Mouse (Mus musculus) regulatory T cell (primary cell): Measurements from ENCODE around the gene Ttc26.

Experiments
- in situ Hi-C: fragments of 300-600 bp; cut with MboI, MseI; formaldehyde crosslinking; loops from one replicate; pipeline ENCODE4 v1.15.1; 2025; ENCODE audit warnings: high pct_unique_total_duplicates

The Ttc26 gene

DNA sequence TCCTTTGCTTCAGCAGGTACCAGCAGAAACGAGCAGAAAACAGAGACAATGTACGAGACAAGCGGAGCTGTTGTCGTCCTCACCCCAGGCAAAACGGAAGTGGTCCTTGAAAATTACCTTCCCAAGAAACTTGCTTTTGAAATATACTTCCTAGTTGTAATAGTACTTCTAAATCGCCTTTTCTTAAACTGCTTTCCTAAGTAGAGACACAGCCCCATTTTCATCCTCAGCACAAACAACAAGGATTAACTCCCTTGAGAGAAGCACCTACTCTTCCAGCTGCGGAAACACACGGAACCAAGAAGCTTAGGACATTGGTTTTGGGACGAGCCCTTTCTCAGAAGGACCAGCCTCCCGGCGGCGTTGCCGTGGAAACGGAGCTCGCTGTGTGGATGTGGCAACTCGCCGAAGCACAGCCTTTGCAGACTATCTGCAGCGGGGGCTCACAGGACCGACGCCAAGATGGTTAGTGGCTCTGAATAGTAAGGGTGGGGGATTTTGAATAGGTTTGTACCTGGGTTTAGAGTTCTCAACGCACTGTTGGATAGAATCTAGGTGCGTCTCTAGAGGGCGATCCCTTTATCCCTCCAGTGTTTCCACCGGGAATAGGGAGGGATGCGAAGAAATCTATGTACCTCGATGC lies at the start of gene Ttc26:
Gene Ttc26 (plus strand): TSS at position 341 of the 643 bp plus-strand sequence.
- in situ Hi-C loops: no loop called here

DNA sequence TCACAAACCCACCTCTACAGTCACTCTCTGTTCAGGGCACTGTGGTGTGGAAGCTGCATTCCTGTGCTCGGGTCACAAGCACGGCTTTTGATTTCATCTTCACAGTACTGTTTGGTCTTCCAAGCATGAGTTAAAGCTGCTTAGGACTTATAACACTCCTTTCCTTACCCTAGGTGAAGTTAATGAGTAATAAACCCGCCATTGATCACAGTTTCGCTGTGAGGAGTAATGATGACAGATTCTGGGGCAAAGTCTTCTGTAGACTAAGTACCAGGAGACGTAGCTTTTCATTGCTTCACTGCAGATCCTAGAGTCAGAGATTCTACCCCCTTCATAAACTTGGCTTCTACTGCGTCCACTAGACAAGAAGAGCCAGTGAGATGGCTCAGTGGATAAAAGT lies 46.0 kb upstream of the Ttc26 start:
- in situ Hi-C loops: no loop called here

DNA sequence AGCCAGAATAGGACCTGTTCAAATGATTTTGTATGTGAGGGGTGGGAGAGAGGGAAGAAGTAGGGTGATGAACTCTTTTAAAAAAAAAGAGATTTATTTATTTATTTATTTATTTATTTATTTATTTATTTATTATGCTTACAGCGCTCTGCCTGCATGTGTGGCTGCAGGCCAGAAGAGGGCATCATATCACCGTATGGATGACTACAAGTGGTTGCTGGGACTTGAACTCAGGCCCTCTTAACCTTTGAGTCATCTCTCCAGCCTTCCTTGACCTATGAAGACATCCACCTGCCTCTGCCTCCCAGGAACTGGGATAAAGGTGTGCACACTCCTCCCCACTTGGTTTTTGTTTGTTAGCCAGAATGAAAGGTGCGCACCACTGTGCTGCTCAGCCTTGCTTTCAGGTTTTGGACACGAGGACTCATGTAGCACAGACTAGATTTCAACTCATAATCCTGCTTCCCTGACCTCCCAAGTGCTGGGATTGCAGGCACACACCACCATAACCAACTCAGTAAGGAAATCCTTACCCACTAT lies 44.0 kb upstream of the Ttc26 start:
- in situ Hi-C loops: no loop called here

DNA sequence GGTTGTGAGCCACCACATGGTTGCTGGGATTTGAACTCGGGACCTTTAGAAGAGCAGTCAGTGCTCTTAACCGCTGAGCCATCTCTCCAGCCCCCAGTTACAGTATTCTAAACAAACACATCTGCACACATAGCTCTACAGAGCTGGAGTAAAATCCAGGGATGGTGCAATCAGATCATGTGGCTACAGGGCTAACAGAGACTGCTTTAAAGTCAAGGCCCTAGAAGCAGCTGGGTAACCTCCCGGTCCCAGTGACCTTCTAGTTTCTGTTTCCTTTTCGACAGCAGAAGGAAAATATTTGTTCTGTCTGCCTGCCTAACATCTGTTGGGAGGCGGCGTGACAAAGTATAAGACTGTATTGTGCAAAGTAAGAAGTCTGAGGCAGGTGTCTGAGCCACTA lies 43.3 kb upstream of the Ttc26 start:
- in situ Hi-C loops: no loop called here

DNA sequence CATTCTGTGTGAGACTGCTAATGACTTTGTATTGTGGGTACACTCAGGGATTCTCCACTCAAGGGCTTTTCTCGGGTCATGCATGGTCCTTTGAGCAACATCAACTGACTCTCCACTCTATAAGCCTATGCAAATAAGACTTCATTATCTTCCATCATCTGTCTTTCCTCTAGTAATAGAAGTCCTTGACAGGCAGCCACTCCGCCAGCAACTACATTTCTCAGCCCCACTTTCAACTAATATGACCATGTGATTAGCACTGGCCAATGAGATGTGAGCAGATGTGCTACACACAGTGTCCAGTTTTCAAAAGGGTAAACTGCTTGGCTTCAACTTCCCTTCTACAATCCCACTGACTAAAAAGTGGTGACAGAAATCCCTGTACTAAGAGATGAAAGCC lies 42.2 kb upstream of the Ttc26 start:
- in situ Hi-C loops: no loop called here

DNA sequence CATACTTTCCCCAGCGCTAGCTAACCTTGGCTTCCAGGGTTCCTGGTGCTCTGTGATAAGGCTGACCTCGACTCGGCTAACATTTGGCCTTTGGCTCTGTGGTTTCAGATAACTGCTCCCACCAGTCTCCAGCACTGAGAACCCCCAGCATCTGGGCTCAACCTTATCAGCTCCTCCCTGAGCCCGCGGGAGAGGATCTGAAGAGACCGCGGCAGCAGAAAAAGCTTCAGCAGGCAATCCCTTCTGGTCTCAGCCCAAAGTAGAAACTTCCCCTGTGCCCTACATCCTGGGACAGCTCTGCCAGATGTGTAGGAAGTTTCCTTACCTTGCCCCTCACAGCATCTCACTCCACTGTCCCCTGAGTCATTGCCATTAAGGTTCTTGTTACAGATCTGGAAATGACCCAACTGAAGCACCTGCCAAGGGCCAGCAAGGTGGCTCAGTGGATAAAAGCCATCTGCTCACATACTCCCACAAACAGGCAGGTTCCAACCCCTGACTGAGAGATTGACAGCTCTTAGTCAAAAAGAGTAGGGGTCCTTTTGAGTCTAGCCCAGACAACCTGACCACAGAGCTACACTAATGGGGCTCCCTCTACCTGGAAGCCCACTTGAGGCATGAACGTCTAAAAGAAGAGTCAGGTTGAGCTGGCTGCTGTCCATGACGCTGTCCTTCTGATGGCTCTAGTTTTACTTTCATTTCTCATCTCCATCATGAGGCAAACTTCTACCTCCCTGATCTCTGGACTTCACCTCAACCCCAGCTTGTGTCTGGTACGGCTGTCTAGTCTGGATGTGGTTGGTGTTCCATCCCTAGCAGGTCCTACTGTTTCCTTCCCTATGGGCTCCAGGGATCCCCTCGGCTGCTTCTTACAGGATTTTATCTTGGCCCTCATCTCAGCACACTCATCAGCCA lies 39.3 kb upstream of the Ttc26 start:
- in situ Hi-C loops: no loop called here

DNA sequence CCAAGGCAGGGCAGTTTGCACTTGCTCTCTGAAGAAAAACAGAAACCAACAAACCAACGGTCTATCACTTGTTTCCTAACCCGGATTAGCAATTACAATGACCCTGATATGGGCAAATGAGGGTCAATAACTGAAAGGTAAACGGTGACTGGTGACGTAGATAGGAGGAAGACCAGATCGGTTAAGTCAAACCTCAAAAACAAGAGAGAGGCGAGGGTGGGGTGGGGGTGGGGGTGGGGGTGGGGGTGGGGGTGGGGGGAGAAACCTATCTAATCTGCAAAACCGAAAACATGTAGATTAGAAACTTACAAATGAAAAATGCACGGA lies 38.6 kb upstream of the Ttc26 start:
- in situ Hi-C loops: no loop called here

DNA sequence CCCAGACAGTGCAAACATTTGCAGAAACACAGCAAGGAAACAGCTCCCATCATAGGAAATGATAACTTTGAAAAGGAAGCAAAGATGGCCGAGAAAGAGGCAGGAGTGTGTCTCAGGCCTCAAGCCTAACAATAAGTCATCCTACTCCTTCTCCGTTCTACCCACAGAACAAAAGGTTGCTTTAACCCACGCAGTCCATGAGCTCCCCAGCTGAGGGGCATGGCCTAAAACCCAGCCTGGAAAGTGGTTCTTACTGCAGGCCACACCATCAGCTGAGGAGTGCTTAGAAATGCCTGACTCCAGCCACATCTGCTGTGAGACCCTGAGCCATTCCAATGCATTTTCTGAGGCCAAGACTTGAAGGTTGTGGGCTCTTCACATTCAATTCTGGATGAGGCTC lies 37.7 kb upstream of the Ttc26 start:
- in situ Hi-C loops: no loop called here

DNA sequence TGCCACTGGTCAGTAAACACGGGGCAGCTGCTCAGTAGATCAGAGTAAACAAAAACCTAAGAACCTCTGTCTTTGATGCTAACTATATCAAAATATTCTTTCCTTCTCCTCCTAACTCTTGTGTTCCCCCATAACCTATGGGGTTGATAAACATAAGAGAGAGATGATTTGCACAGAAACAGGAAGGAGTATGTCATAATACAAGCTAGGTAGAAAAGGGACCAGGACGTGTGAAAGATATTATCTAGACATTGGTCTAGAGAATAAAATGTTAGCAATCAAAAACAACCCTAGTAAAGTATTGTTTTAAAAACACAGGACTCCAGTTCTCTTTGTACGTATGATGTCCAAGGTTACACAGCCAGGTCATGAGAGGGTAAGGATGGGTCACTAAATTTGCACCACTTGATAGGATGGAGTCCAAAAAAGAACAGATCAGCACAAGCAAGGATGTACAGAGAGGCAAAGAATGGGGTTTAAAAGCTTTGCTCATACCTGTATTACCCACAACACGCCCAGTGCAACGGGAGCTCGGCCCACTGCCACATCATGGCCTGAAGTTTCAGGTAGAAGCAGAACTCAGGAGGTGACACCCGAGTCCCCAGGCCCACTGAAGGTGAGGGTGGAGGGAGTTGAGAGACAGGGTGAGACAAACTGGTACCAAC lies 37.1 kb upstream of the Ttc26 start:
- in situ Hi-C loops: no loop called here

DNA sequence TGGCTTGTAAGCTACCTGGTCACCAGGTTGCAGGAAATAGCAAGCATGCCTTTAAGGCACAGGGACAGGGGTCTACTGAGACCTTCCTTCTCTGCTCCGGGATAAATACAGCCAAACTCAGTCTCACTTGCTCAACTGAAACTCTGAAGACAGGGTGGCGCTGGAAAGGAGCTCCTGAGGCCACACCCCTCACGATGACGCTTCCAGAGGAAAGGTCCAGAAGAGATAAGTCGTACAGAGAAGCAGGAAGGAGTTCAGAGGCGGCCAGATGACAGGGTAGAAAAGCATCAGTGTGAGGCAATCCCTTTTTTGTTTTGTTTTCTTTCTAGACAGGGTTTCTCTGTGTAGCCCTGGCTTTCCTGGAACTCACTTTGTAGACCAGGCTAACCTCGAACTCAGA lies 35.5 kb upstream of the Ttc26 start:
- in situ Hi-C loops: no loop called here

DNA sequence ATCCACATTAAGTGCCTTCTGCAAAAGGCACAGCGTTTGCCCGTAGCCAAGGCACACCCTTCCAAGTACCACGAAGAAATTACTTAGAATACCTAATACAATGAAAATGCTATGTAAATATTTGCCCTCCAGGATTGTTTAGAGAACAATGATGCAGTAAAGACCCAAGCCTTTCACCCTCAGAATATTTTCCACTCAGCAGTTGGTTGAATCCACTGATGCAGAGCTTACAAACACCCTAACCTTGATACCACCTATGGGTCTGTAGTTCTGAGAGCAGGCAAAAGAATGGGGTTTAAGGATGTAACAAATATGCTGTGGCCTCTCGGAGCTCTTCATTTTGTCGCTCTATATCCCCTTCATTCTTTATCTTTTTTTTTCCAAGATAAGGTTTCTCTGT lies 33.4 kb upstream of the Ttc26 start:
- in situ Hi-C loops: no loop called here

DNA sequence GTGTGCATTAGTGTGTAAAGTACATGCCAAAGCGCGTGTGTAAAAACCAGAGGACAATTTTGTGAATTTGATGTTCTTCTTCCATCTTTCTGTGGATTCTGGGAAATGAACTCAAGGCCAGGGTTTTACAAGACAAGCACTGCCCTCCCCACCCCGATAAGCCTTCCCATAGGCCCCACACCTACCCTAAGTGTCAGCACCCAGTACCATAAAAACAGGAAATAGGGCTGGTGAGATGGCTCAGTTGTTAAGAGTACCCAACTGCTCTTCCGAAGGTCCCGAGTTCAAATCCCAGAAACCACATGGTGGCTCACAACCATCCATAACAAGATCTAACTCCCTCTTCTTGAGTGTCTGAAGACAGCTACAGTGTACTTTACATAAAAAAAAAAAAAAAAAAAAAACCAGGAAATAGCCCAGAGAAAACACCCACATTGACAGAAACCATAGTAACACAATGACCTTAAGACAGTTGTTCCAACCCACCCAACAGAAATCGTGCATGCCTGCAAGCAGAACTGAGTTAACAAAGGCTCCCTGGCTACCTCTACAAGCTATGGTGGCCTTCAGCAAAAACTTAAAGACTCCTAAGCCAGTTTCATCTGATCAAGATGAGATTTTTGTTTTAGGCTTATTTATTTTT lies 32.3 kb upstream of the Ttc26 start:
- in situ Hi-C loops: no loop called here

DNA sequence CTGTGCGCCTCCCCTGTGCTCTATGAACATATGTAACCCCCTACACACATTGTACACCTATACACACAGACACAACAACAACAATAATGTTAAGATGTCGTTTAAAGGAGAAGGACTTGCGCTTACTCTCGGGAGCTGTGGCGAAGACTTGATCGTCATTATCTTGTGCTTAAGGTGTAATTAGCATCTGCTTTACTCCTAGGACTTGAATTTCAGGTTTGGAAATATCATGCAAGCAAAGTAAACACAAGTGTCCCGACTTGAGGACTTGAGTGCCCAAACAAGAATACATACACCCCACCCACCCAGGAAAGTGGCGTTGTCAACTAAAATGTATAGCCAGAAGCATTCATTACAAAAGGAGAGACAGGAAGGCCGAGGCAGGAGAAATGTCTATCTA lies 31.5 kb upstream of the Ttc26 start:
- in situ Hi-C loops: no loop called here

DNA sequence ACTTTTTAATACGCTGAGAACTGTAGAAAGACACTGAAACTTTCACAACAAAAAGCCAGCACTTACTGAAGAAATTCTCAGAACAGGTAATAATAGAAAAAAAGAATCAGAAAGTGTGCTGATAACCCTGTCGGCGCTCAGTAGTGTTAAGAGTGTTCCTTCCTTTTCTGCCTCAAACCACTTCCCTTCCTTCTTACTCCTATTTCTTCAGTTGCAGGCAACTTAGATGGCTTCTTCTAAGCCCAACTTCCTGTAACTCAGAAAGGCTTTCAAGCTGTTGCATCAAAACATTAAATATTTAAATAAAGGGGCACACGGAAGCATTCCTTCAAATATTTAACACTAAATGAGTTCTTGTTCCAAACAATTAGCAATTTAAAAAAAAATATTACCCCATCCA lies 29.3 kb upstream of the Ttc26 start:
- in situ Hi-C loops: no loop called here

DNA sequence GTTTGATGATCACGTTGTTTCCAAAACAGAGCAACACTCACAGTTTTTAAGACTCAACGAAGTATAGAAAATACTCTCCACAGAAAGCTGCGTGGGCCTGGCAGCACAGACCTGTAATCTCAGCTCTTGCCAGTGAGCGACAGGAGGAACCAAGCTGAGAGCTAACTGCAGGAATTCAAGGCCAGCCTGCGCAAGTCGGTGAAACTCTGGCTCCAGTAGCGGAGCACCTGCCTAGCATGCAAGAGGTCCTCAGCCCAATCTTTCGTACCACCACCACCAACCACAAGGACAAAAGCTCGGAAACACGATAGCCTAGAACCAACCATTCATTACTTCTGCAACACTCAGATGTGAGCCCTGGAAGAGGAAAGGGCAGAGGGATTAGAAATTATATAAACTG lies 28.8 kb upstream of the Ttc26 start:
- in situ Hi-C loops: no loop called here

DNA sequence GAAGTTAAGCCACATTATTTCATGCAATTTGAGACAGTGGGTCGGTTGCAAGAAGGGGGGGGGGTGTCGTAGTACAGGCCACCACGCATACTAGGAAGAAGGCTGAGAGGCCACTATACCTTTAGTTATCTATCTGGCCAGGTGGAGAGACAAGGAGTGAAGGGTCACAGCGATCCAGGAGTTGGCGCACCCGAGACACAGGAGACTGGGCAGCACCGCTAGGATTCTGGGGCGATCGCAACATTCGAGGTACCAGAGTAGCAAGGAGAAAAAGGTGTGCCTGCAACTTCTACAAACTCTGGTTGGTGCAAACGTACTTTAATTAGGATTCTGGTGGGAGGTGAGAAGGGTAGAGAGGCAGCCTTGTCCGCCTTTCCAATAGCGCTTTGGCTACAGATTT lies 28.1 kb upstream of the Ttc26 start:
- in situ Hi-C loops: no loop called here

DNA sequence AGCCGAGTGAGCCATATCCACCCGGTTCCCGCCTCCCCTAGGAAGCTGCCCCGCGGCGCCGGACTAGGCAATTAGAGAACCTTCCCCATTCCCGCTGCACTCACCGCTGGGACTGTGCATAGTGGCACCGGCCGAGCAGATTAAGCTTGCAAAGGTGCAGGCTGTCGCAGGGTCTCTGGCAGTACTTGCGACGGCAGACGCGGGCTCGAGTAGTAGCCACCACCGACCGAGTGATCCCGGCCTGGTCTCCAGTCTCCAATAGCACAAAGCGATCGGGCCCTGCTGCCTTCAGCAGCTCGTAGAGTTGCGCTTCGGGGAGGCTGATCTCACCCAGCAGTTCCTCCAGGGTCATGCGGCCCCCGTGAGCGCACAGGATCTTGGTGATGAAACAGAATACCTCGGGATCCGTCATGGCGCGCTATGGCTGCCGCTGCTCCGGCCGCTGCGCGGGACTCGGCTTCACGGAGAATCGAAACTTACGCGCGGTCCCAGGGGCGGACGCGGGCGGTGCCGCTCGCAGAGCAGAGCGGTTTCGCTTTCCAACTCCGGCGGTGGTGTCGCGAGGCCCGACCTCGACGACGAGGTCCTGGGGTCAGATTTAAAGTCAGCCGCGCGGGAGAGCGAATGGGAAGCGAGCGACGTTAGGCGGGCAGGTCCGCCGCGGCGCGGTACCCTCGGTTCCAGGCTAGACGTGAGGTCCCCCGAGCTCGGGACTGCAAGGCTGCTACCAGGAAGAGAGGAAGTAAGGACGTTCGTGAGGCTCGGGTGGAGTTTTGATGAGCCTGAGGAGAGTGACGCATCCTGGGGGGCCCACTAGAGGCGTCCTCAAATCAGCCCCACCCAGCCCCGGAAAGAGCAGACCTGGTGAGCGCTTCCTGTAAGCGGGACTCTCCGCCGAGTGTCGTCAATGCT lies 27.2 kb upstream of the Ttc26 start, which contains the start of gene Zc3hav1:
Gene Zc3hav1 (minus strand): TSS at position 793 of the 912 bp plus-strand sequence.
- in situ Hi-C loops: no loop called here

DNA sequence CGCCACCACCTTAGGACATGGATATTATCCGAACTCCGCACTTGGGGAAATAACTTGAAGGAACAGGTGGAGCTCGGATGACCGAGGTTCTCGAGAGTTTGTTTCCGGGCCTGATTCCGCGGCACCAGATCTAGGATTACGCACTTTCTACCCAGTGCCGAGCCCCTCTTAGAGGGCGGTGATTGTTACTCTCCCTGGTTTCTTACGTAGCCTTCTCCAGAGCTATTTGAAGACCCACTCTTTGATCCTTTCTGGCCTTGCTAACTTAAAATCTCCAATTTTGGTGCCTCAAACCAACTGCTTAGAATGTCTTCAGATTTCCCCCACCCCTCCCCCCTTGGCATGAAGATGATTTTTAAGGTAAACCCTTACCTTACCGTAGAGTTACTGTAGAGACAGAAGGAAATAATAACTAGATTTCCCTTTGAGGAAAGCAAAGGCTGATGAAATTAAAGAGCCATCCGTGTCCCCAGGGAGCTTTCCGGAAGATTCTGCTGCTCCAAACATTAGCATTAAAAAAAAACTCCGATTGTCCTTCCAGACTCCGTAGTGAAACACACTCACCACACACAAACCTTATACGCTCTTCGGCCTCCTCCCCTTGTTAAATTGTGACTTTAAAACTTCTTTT lies 26.4 kb upstream of the Ttc26 start:
- in situ Hi-C loops: no loop called here

DNA sequence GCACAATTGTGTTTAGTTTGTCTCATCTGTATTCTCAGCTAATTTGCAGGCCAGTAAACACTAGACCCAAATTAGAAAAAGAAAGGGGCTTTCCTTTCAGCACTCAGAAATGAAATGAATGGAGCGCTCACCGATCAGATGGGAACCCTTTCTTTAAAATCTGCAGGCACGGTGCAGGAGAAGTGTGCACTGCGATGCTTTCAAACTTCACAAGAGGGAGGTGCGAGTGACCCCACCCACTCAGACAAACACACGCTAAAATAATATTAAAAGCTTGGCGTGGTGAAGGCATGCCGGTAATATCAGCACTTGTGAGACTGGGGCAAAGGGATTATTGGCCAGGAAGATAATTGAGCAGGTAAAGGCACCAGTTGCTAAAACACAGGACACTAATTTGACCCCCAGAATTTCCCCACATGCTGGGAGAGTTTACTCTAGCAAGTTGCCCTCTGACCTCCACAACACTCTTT lies 25.9 kb upstream of the Ttc26 start:
- in situ Hi-C loops: no loop called here

DNA sequence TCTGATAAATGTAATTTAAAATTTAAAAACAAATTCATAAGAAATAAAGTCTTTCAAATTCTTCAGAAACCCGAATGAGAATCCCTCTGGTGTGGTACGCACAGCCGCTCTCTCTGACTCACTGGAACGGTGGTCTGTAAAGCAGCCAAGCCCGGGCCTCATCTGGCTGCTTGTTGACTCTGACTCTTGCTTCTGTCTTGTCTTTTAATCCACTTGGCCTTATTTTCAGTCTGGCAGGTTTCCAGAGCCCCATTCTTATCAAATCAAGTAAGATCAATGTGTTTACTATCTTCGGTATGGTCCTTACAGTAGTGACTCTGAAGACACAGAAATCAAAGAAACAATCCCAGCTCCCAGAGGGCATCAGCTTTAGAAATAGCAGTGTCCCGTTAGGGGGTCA lies 25.4 kb upstream of the Ttc26 start:
- in situ Hi-C loops: no loop called here
